Mouse (Mus musculus) small intestine, adult 2 months (tissue): ENCODE data around the gene Olfr1251. TPM values are rescaled to one million over a fixed set of nuclear protein-coding genes. Genes with fewer than 3 reads are reported as not detected.
"Not testable (repeated sequence)": the region's sequence is repeated elsewhere in the genome, so short reads cannot be mapped to it uniquely, and the experiment has no call there.

Source experiments
- H3K27ac ChIP-seq: fragments of 200-500 bp; 2 replicates; pipeline ENCODE4 v1.5.1; 2012; ENCODE audit warnings: low read depth, low read length, control low read depth, inconsistent platforms; ENCODE audit not compliant: insufficient read depth
- H3K27me3 ChIP-seq: fragments of 200-500 bp; 2 replicates; pipeline ENCODE4 v1.6.1; 2012; ENCODE audit warnings: mild to moderate bottlenecking, moderate library complexity, low read length, inconsistent platforms; ENCODE audit not compliant: control insufficient read depth, insufficient read depth
- H3K36me3 ChIP-seq: fragments of 200-500 bp; 2 replicates; pipeline ENCODE4 v1.6.1; 2012; ENCODE audit warnings: mild to moderate bottlenecking, low read length, control low read depth, inconsistent platforms; ENCODE audit not compliant: control insufficient read depth, insufficient read depth
- H3K4me1 ChIP-seq: fragments of 200-500 bp; 2 replicates; pipeline ENCODE4 v1.6.1; 2012; ENCODE audit warnings: low read length, inconsistent platforms, mixed read lengths; ENCODE audit not compliant: control insufficient read depth, insufficient read depth, insufficient read length
- H3K4me3 ChIP-seq: fragments of 200-500 bp; 2 replicates; pipeline ENCODE4 v1.5.1; 2012; ENCODE audit warnings: low read depth, mild to moderate bottlenecking, control low read depth, inconsistent platforms, low read length, moderate library complexity
- CTCF ChIP-seq: fragments of 200-500 bp; IDR thresholded peaks from 2 replicates; pipeline ENCODE4 v1.5.1; 2012; ENCODE audit warnings: low read depth, mild to moderate bottlenecking, control low read depth, inconsistent platforms, low read length, moderate library complexity, mixed read lengths; ENCODE audit not compliant: insufficient replicate concordance, insufficient read length; ENCODE audit errors: extremely low read depth
- POLR2A ChIP-seq: fragments of 200-500 bp; IDR thresholded peaks from 2 replicates; pipeline ENCODE4 v1.6.1; 2012; ENCODE audit warnings: low read depth, mild to moderate bottlenecking, control low read depth, inconsistent platforms, low read length, moderate library complexity
- WGBS: fragments of 180-500 bp; shearing (Covaris S2); methylation state at CpG from one replicate; pipeline ENCODE4 v1.1.7; 2018; 5-methylcytosine and 5-hydroxymethylcytosine counted together
- polyA plus RNA-seq: library from polyadenylated mRNA; depleted of rRNA; stranded (reverse); fragments of >200 nt; gene quantifications from 2 replicates; pipeline ENCODE4 v1.2.3, GENCODE M21; 2012; rRNA removed

Olfr1251 gene
- polyA plus RNA-seq, result not detected in 2 replicates

- Histone ChIP-seq H3K4me3 (no peak within 1 kb of the TSS), H3K36me3 (no peaks in the 10 kb centered on the region), H3K27ac (no peak within 1 kb of the TSS), H3K27me3 (no peaks in the 10 kb centered on the region), H3K4me1 (no peaks in the 10 kb centered on the region)
- TF ChIP-seq CTCF (no peak), POLR2A (no peak)
These were observed at the start of gene Olfr1251 for GRCm38 (mm10) chr2:89671836-89672235. Gene Olfr1251 (minus strand): TSS chr2:89671936.

- TF ChIP-seq POLR2A, result no peak
- no peak for TF ChIP-seq CTCF
- H3K27me3 ChIP-seq, result no peaks in the 10 kb centered on the region
- no peak overlapping the region for H3K4me3 ChIP-seq
- H3K4me1 ChIP-seq, result no peaks in the 10 kb centered on the region
- WGBS, result 78% methylated on average over 6 of the region's 6 CpGs
- no peak overlapping the region for H3K27ac ChIP-seq
- H3K36me3 ChIP-seq, result no peaks in the 10 kb centered on the region
These were observed 20.2 kb upstream of the Olfr1251 start for GRCm38 (mm10) chr2:89691980-89692379.

- Histone ChIP-seq H3K27ac (no peak within 1 kb of the TSS), H3K4me3 (no peak within 1 kb of the TSS), H3K27me3 (no peaks in the 10 kb centered on the region), H3K4me1 (no peaks in the 10 kb centered on the region), H3K36me3 (no peaks in the 10 kb centered on the region)
- no peak for TF ChIP-seq CTCF
- no peak for TF ChIP-seq POLR2A
These were observed 10.4 kb downstream of the Olfr1251 start, which contains the start of gene Olfr1250 for GRCm38 (mm10) chr2:89661367-89661766. Gene Olfr1250 (minus strand): TSS chr2:89661467.

DNA sequence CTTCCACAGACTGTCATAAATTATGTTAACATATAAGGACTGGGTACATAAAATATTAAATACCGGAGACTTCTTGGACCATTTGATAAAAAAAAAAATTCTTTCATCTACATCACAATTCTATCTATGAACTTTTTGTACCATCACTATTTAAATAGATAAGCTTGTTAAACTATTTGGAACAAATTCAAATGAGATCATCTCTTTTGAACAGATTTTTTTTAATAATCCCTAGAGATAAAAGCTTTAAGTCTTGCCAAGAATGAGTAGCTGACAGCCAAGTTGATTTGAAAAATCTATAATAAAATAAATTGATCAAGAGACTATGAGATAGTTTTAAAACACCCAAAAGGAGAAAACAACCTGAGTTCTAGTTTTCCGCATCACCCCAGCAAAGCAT, 36.9 kb downstream of the Olfr1251 start, which contains the start of gene Olfr1249:
TSS of gene Olfr1249 (minus strand) at position 101 of the 400 bp plus-strand sequence.
- Histone ChIP-seq H3K27ac (no peak within 1 kb of the TSS), H3K4me1 (no peaks in the 10 kb centered on the region), H3K36me3 (no peaks in the 10 kb centered on the region), H3K4me3 (no peak within 1 kb of the TSS), H3K27me3 (no peaks in the 10 kb centered on the region)
- WGBS, result 87% methylated on average over 2 of the region's 2 CpGs
- TF ChIP-seq POLR2A, result no peak
- TF ChIP-seq CTCF, result no peak

GRCm38 (mm10) chr2:89618145-89618544, 53.6 kb downstream of the Olfr1251 start, which contains the start of gene Olfr1248:
Gene Olfr1248 (minus strand): TSS chr2:89618245.
- WGBS, result 89% methylated on average over 1 of the region's 1 CpGs
- H3K27me3 ChIP-seq, H3K36me3 ChIP-seq, H3K4me3 ChIP-seq, H3K27ac ChIP-seq, H3K4me1 ChIP-seq: not testable (repeated sequence)

Other genes with a start within 250 kb of the Olfr1251 start
- gene Olfr1240, start 228.9 kb downstream of the Olfr1251 start, polyA plus RNA-seq, result not detected in 2 replicates
- not detected in 2 replicates for gene Olfr1241, start 184.8 kb downstream of the Olfr1251 start, polyA plus RNA-seq
- not detected in 2 replicates for gene Olfr1242, start 173.6 kb downstream of the Olfr1251 start, polyA plus RNA-seq
- gene Olfr1243, start 140.4 kb downstream of the Olfr1251 start, polyA plus RNA-seq, result not detected in 2 replicates
- not detected in 2 replicates for gene Olfr1245, start 93.5 kb downstream of the Olfr1251 start, polyA plus RNA-seq
- not detected in 2 replicates for gene Olfr1246, start 78.8 kb downstream of the Olfr1251 start, polyA plus RNA-seq
- not detected in 2 replicates for gene Olfr1247, start 57.8 kb downstream of the Olfr1251 start, polyA plus RNA-seq
- gene Olfr1248, start 53.7 kb downstream of the Olfr1251 start, polyA plus RNA-seq, result not detected in 2 replicates
- gene Olfr1249, start 37.0 kb downstream of the Olfr1251 start, polyA plus RNA-seq, result not detected in 2 replicates
- not detected in 2 replicates for gene Olfr1250, start 10.5 kb downstream of the Olfr1251 start, polyA plus RNA-seq
- gene Olfr1252, start 53.1 kb upstream of the Olfr1251 start, polyA plus RNA-seq, result not detected in 2 replicates
- not detected in 2 replicates for gene Olfr1253, start 85.2 kb upstream of the Olfr1251 start, polyA plus RNA-seq
- gene Olfr1254, start 121.7 kb upstream of the Olfr1251 start, polyA plus RNA-seq, result not detected in 2 replicates
- not detected in 2 replicates for gene Olfr1255, start 140.1 kb upstream of the Olfr1251 start, polyA plus RNA-seq
- not detected in 2 replicates for gene Olfr1256, start 169.6 kb upstream of the Olfr1251 start, polyA plus RNA-seq
- gene Olfr48, start 176.3 kb upstream of the Olfr1251 start, polyA plus RNA-seq, result not detected in 2 replicates
- gene Olfr1257, start 206.5 kb upstream of the Olfr1251 start, polyA plus RNA-seq, result not detected in 2 replicates